Mouse (Mus musculus) neural tube, embryonic 10.5 days (tissue): ENCODE data around the gene Shb.
"Not testable (repeated sequence)": the region's sequence is repeated elsewhere in the genome, so short reads cannot be mapped to it uniquely, and the experiment has no call there.

Source experiments
- DNase-seq: peaks from one replicate; pipeline ENCODE4 v3.0.0-alpha.2; 2017; ENCODE audit warnings: low spot score; ENCODE audit errors: extremely low spot score

Shb gene

DNA sequence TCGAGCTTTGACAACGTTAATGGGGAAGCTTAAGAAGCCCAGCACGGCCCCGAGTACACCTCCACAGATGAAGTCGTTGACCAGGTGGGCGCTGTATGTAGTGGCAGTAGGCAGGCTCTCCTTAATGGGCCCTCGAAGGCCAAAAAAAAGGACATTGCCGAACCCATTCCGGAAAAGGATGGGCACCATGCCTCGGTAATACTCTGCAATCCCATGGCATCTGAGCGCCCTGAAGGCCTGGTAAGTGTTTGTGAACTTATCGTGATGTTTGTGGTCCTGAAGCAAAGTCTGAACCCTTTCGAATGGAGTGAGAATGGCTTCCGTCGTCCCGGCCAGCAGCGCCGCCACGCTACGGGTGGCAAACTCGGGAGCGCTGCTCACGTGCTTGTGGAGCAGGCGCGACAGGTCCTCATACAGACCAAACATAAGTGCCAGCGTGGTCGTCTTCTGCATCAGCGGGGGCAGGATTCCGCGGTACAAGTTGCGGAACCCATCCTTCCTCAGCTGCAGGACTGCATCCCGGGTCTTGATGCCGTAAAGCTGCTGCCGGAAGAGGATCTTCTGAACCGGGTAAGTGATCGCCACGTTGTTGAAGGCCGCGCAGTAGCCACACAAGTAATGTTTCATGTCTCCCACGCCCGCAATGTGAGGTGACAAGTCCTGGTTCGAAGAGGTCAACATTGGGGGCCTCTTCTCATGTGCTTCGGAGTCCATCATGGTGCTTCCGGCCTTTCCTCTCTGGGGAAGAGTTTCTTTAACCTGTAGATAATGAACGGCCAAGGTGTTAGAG, 132.7 kb downstream of the Shb start:
- DNase-seq, result no peak

- DNase-seq, result not testable (repeated sequence)
Observed at GRCm38 (mm10) chr4:45398315-45398714, 134.0 kb downstream of the Shb start.

DNA sequence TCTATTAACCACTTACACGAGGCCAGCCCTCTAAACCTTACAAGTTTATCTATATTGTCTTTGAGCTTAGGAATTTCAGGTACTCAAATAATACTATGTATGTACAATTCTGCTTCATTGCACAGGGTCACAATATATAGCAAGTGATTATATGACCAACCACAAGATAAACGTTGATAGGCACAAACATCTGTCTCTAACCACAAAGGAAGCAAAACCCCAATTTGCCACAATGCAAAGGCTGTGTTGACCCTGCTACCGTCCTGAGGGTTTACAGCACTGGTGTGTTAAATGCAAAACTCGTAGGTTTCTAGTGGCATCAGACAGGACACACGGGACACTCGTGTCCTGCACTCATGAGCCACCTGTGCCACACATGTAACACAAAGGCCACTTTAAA, 136.1 kb downstream of the Shb start:
- DNase-seq, result not testable (repeated sequence)

GRCm38 (mm10) chr4:45393658-45394057, 138.6 kb downstream of the Shb start:
- no peak for DNase-seq

- DNase-seq, result no peak
Observed at GRCm38 (mm10) chr4:45392994-45393393, 139.3 kb downstream of the Shb start.

GRCm38 (mm10) chr4:45392572-45392971, 139.7 kb downstream of the Shb start:
- no peak for DNase-seq

GRCm38 (mm10) chr4:45392099-45392498, 140.2 kb downstream of the Shb start:
- DNase-seq, result no peak

DNA sequence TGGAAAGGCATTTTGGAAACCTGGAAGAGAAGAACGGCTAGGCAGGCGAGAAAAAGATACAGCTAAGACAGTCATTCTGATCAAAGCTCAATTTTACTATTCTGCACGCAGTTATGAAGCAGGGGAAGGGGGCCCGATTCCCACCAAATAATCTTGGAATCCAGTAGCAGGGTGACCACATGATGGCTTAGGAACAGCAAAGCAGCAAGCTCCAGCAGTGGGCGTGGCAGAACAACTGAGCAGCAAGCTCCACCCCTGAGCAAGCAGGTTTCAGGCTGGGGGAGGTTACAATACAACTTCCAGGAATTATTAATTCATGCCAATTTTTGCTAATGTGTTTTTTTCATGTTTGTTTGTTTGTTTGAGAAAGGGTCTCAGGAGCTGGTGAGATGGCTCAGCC, 145.0 kb downstream of the Shb start:
- DNase-seq, result not testable (repeated sequence)

- not testable (repeated sequence) for DNase-seq
Observed at GRCm38 (mm10) chr4:45382133-45382532, 150.1 kb downstream of the Shb start.

GRCm38 (mm10) chr4:45380903-45381580, 151.2 kb downstream of the Shb start:
- not testable (repeated sequence) for DNase-seq

- DNase-seq, result no peak
Observed at GRCm38 (mm10) chr4:45376573-45376972, 155.7 kb downstream of the Shb start.

DNA sequence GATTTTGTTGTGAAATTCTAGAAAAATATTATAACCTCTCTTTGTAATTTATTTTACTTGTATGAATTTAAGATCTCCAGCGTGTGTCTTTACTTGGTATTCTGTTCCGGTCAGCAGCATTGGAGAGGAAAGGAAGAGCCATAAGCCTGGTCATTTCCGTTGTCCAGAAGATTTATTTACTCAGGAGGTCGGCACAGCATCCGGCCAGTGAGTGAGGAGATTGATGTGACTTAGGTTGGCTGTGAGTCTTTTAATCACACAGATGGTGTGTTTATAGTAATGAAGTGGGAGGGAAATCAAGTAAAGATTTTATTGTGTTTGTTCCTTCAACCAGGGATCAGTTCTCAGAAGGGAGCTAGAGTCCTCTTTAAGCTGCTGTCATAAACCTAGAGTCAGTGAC, 157.4 kb downstream of the Shb start:
- DNase-seq, result no peak
